Mouse (Mus musculus) embryonic facial prominence, embryonic 10.5 days (tissue): Measurements from ENCODE around the gene Elfn1. TPM values are rescaled to one million over a fixed set of nuclear protein-coding genes. Genes with fewer than 3 reads are reported as not detected.

Experiments
- DNase-seq: peaks from one replicate; pipeline ENCODE4 v3.0.0-alpha.2; 2017; ENCODE audit warnings: low spot score
- H3K27ac ChIP-seq: fragments of 300-500 bp; sonication (generic); replicated peaks from 2 replicates; pipeline ENCODE4 v1.5.1; 2016; ENCODE audit warnings: mild to moderate bottlenecking
- H3K27me3 ChIP-seq: fragments of 300-500 bp; sonication (generic); replicated peaks from 2 replicates; pipeline ENCODE4 v1.6.1; 2016; ENCODE audit warnings: low read depth, mild to moderate bottlenecking; ENCODE audit not compliant: poor library complexity, severe bottlenecking
- H3K36me3 ChIP-seq: fragments of 300-500 bp; sonication (generic); replicated peaks from 2 replicates; pipeline ENCODE4 v1.6.1; 2016; ENCODE audit warnings: mild to moderate bottlenecking, moderate library complexity
- H3K4me1 ChIP-seq: fragments of 300-500 bp; sonication (generic); 2 replicates; pipeline ENCODE4 v1.6.1; 2016
- H3K4me3 ChIP-seq: fragments of 300-500 bp; sonication (generic); 2 replicates; pipeline ENCODE4 v1.5.1; 2016; ENCODE audit warnings: mild to moderate bottlenecking, moderate library complexity
- H3K9me3 ChIP-seq: fragments of 300-500 bp; sonication (generic); 2 replicates; pipeline ENCODE4 v1.6.1; 2016; ENCODE audit warnings: mild to moderate bottlenecking
- WGBS: fragments of 180-500 bp; shearing (Covaris S2); methylation state at CpG from one replicate; pipeline ENCODE4 v1.1.7; 2016; 5-methylcytosine and 5-hydroxymethylcytosine counted together
- polyA plus RNA-seq: library from polyadenylated mRNA; unstranded; fragments of >200 nt; fragmentation: Nextera tagmentation; extraction: Ambion mirVana; gene quantifications from 2 replicates; pipeline ENCODE4 v1.2.1, GENCODE M21; 2016

Gene Elfn1
- polyA plus RNA-seq, 1 experiment from 2014 or later: 0.12 TPM

- H3K27me3 ChIP-seq: no peaks in the 10 kb centered on the region
- 87% methylated on average over 1 of the region's 1 CpGs for WGBS
- no peaks in the 10 kb centered on the region for H3K36me3 ChIP-seq
- no peak overlapping the region for H3K4me3 ChIP-seq
- no peak for DNase-seq
- no peak overlapping the region for H3K27ac ChIP-seq
- H3K4me1 ChIP-seq: peaks cover 20% of the 10 kb centered on the region
- no peaks in the 10 kb centered on the region for H3K9me3 ChIP-seq
Observed at GRCm38 (mm10) chr5:140016896-140017295, 109.2 kb downstream of the Elfn1 start.

DNA sequence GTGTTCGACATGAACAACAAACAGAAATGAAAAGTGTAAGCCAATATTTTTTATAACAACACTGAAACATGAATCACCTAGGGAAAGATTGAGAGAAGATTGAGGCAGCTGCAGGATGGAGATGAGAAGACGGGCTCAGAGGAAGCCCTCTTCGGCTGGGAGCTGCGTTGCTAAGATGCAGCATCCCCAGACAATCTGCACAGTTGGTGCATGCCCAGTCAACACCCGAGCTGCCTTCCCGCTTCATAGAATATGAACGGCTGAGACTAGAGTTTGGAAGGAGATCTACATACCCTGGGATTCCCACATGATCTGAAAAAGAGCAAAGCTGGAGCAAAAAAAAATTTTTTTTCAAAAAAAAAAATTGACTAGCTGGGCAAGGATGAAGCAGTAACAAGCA lies 111.0 kb downstream of the Elfn1 start:
- peaks cover 15% of the 10 kb centered on the region for H3K4me1 ChIP-seq
- 95% methylated on average over 7 of the region's 7 CpGs for WGBS
- no peak overlapping the region for H3K27ac ChIP-seq
- no peaks in the 10 kb centered on the region for H3K27me3 ChIP-seq
- no peak for DNase-seq
- H3K4me3 ChIP-seq: no peak overlapping the region
- no peaks in the 10 kb centered on the region for H3K9me3 ChIP-seq
- H3K36me3 ChIP-seq: no peaks in the 10 kb centered on the region

DNA sequence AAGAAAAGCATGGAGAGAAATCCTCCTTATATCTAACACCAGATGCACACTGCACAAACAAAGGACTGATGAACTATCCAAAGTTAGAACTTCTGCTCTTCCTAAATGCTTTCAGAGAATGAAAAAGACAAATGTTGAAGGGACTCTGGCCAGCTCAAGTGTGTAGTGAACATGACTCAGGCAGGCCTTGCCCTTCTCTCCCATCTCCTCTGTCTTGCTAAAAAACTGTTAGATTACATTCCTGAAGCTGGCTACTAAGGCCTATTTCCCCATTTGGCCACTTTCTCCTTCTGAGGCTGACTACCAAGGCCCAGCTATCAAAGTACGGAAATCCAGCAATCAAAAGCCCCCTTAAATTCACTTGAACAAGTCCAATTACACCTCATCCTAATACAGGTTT lies 111.9 kb downstream of the Elfn1 start:
- no peak for DNase-seq
- Histone ChIP-seq H3K27ac (no peak overlapping the region), H3K36me3 (no peaks in the 10 kb centered on the region), H3K4me3 (no peak overlapping the region), H3K9me3 (no peaks in the 10 kb centered on the region), H3K4me1 (peaks cover 15% of the 10 kb centered on the region), H3K27me3 (no peaks in the 10 kb centered on the region)
- WGBS: 93% methylated on average over 1 of the region's 1 CpGs

DNA sequence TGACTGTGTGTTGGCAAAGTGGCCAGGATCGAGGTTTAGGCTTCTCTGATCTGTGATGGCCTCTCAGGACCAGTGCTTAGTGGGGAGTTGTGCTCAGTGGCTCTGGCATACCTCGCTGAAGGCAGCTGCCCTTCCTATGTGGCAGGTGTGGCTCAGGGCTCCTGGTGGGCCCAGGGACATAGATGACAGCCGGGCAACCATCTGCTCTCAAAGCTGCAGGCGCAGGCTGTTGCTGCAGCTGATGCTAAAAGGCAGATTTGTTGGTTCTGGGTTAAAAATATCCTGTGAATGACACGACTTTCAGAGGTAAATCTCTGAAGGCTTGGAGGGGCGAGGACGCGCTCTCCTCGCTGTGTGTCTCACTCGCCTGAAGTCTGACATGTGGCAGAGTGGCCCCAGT lies 114.0 kb downstream of the Elfn1 start:
- H3K36me3 ChIP-seq: no peaks in the 10 kb centered on the region
- H3K4me1 ChIP-seq: peaks cover 20% of the 10 kb centered on the region
- H3K4me3 ChIP-seq: no peak overlapping the region
- no peaks in the 10 kb centered on the region for H3K27me3 ChIP-seq
- WGBS: 85% methylated on average over 10 of the region's 10 CpGs
- no peaks in the 10 kb centered on the region for H3K9me3 ChIP-seq
- DNase-seq: no peak
- H3K27ac ChIP-seq: no peak overlapping the region

GRCm38 (mm10) chr5:140022861-140023260 lies 115.1 kb downstream of the Elfn1 start:
- Histone ChIP-seq H3K9me3 (no peaks in the 10 kb centered on the region), H3K27me3 (no peaks in the 10 kb centered on the region), H3K36me3 (no peaks in the 10 kb centered on the region), H3K27ac (no peak overlapping the region), H3K4me1 (peaks cover 20% of the 10 kb centered on the region), H3K4me3 (no peak overlapping the region)
- 84% methylated on average over 6 of the region's 6 CpGs for WGBS
- no peak for DNase-seq

DNA sequence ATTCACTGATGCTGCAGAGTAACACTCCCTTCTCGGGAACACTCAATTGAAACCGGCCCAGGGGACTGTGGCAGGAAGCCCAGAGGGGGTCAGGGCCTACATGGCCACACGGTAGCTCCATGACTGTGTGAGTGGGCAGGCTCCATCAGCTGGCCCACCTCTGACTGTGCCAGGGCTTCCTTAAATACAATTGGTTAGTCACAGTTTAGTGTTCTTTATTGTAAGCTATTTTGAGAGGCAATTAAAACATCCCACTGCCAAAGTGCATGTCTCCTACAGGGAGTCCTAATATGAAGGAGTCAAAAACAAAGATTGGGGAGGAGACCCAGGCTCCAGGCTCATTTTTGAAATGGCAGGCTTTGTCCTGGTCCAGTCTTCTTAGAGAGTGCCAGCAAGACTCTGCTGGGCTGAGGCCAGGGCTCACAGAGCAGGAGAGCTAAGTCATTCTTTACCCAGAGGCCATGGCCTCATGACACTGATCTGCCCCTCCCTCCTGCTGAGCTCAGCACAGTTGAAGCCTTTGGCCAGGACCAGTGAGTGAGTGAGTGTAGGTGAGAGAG lies 116.3 kb downstream of the Elfn1 start:
- Histone ChIP-seq H3K27ac (peak overlapping the region; percentile 30; the same call in 1 of the 2 replicates), H3K9me3 (no peaks in the 10 kb centered on the region), H3K27me3 (no peaks in the 10 kb centered on the region), H3K4me1 (peaks cover 20% of the 10 kb centered on the region), H3K4me3 (no peak overlapping the region), H3K36me3 (no peaks in the 10 kb centered on the region)
- no peak for DNase-seq
- 48% methylated on average over 3 of the region's 3 CpGs for WGBS

Other genes starting within 250 kb of the Elfn1 start
- gene Micall2, start 171.6 kb upstream of the Elfn1 start, polyA plus RNA-seq: 8.6 and 10.5 TPM in 2 replicates
- 42.6 and 44.4 TPM in 2 replicates for gene Ints1, start 132.3 kb upstream of the Elfn1 start, polyA plus RNA-seq
- 9.2 and 10.5 TPM in 2 replicates for gene Mafk, start 116.4 kb upstream of the Elfn1 start, polyA plus RNA-seq
- gene Tmem184a, start 88.0 kb upstream of the Elfn1 start, polyA plus RNA-seq: 3.5 and 4.3 TPM in 2 replicates
- not detected in 2 replicates for gene Gm26938, start 81.5 kb upstream of the Elfn1 start, polyA plus RNA-seq
- 91.9 and 95.0 TPM in 2 replicates for gene Psmg3, start 81.1 kb upstream of the Elfn1 start, polyA plus RNA-seq